Mouse (Mus musculus) layer of hippocampus, adult 2 months (tissue): ENCODE measurements around the gene Irgm2. TPM values are rescaled to one million over a fixed set of nuclear protein-coding genes. Genes with fewer than 3 reads are reported as not detected.

Experiments used
- DNase-seq, 2 experiments: peaks; one replicate each; pipeline ENCODE4 v3.0.0; 2022; ENCODE audit warnings: low spot score in 2 of 2
- H3K27ac ChIP-seq: fragments of 200-600 bp; 2 replicates; pipeline ENCODE4 v1.8.1; 2022
- H3K4me3 ChIP-seq: fragments of 200-600 bp; 2 replicates; pipeline ENCODE4 v1.8.1; 2022; ENCODE audit warnings: mild to moderate bottlenecking
- CTCF ChIP-seq: fragments of 200-600 bp; conservative IDR thresholded peaks from 2 replicates; pipeline ENCODE4 v1.8.1; 2022; ENCODE audit warnings: antibody characterized with exemption, mild to moderate bottlenecking, moderate library complexity
- total RNA-seq, 2 experiments: library from RNA; stranded (reverse); gene quantifications; 2 replicates each; pipeline ENCODE4 v1.2.3; 2021

Irgm2 gene
- total RNA-seq, 2 experiments from 2014 or later: 1.7 to 2.3 TPM

DNA sequence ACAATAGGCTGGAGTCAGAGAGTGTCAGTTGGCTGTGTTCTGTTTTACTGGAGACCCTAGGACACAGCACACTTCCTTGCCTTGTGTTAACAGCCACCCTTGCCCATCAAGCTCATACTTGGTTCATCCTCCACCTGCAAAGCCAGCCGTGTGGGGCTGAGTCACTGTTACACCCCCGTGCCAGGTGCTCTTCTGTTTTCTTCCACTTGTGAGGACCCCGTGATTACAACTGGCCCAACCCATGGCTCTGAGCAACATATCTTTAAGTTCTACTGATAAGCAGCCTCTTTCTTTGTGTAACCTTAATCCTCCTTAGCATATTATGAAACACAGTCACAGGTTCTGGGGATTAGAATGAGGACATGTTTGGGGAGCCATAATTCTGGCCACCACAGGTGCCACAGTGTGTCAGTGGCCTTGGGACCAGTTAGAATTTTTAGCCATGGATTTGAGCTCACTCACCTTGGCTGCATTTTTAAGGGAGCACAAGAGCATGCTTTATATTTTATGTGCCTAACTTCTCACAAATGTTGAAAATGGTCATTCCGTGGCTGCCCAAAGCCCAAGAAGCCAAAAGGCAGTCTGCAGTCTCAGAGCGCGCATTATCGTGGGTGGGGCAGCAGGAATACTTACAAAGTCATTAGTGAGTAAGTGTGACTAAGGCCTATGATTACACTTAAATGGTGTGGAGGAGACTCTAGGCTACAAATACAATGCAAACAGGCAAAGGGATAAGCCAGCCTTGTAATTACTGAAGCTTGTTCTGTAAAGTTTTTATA lies 50.0 kb downstream of the Irgm2 start:
- DNase-seq: no peak
- no peak overlapping the region for H3K4me3 ChIP-seq
- TF ChIP-seq CTCF: no peak

DNA sequence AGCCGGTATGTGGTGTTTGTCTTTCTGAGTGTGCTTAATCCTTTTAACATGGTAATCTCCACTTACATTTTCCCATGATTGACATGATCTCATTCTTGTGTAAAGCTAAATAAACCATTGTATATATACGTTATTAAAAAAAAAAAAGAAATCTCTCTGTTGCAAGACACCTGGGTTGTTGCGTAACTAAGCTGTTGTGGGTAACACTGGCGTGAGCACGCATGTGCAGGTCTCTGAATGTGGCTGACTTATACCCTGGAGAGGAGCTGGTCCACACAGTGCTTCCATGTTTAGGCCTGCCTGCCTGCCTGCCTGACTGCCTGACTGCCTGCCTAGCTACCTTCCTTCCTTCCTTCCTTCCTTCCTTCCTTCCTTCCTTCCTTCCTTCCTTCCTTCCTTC lies 51.1 kb downstream of the Irgm2 start:
- TF ChIP-seq CTCF: no peak
- Histone ChIP-seq H3K4me3 (no peak overlapping the region), H3K27ac (no peak overlapping the region)
- no peak for DNase-seq

More for the DNA sequence above, 50.0 kb downstream of the Irgm2 start:
- no peak overlapping the region for H3K27ac ChIP-seq

GRCm38 (mm10) chr11:58254411-58254810 lies 55.0 kb downstream of the Irgm2 start:
- no peak overlapping the region for H3K4me3 ChIP-seq
- H3K27ac ChIP-seq: no peak overlapping the region
- no peak for TF ChIP-seq CTCF
- DNase-seq: no peak

DNA sequence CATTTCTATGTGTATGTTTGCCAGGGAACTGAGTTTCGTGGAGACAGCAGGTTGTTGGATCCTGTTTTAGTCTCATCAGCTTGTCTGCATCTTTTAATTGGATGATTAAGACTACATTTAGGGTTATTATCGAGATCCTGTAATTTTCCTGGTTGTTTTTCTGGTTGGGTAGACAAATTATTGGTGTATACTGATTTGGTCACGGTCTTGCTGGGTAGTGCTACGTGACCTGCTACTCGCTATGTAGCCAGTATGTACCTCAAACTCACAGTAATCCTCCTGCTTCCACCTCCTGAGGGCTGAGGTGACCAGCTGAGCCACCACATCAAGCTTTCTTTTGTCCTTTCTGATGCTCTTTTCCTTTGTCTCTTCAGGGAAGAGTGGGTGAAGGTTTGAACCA lies 58.4 kb downstream of the Irgm2 start:
- TF ChIP-seq CTCF: no peak
- H3K4me3 ChIP-seq: no peak overlapping the region
- no peak for DNase-seq

GRCm38 (mm10) chr11:58260156-58260555 lies 60.7 kb downstream of the Irgm2 start:
- H3K4me3 ChIP-seq: no peak overlapping the region
- TF ChIP-seq CTCF: no peak

More for the DNA sequence above, 58.4 kb downstream of the Irgm2 start:
- no peak overlapping the region for H3K27ac ChIP-seq

DNA sequence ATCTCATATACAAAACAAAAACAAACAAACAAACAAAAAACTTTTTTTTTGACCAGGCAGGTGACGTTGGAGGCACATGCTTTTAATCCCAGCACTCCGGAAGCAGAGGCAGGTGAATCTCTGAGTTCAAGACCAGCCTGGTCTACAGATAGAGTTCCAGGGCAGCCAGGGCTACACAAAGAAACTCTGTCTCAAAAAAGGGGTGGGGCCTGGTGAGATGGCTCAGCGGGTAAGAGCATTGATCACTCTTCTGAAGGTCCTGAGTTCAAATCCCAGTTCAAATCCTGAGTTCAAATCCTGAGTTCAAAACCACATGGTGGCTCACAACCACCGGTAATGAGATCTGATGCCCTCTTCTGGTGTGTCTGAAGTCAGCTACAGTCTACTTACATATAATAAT lies 62.4 kb downstream of the Irgm2 start:
- H3K4me3 ChIP-seq: no peak overlapping the region
- no peak overlapping the region for H3K27ac ChIP-seq
- DNase-seq: no peak
- TF ChIP-seq CTCF: no peak

More at GRCm38 (mm10) chr11:58260156-58260555, 60.7 kb downstream of the Irgm2 start:
- DNase-seq: no peak
- no peak overlapping the region for H3K27ac ChIP-seq

GRCm38 (mm10) chr11:58262336-58262735 lies 62.9 kb downstream of the Irgm2 start:
- no peak for TF ChIP-seq CTCF
- Histone ChIP-seq H3K27ac (no peak overlapping the region), H3K4me3 (no peak overlapping the region)
- DNase-seq: no peak

GRCm38 (mm10) chr11:58263516-58263915 lies 64.1 kb downstream of the Irgm2 start:
- TF ChIP-seq CTCF: no peak
- DNase-seq: no peak
- Histone ChIP-seq H3K4me3 (no peak overlapping the region), H3K27ac (no peak overlapping the region)

DNA sequence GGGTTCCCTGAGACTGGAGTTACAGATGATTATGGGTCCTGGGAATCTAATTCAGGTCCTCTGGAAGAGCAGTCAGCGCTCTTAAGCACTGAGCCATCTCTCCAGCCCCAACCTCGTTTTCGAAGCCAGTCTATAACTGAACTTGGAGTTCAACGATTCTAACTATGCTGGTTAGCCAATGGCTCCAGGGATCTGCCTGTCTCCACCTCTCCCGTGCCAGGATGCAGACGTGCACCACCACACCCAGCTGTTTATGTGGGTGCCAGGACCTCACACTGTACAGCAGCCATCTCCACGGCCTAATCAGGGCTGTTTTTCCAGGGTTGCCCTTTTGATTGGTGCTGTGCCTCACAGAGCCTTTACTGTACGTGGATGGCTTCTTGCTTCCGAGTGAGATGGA lies 65.1 kb downstream of the Irgm2 start:
- Histone ChIP-seq H3K4me3 (no peak overlapping the region), H3K27ac (no peak overlapping the region)
- no peak for TF ChIP-seq CTCF
- DNase-seq: no peak

- Histone ChIP-seq H3K4me3 (no peak overlapping the region), H3K27ac (no peak overlapping the region)
- no peak for DNase-seq
- no peak for TF ChIP-seq CTCF
These were observed 68.9 kb downstream of the Irgm2 start for GRCm38 (mm10) chr11:58268285-58268684.

Other genes starting within 250 kb of the Irgm2 start
- gene Larp1, start 190.6 kb upstream of the Irgm2 start, total RNA-seq: 10 to 100 TPM; 91.1 to 92.8 TPM
- gene Gm12248, start 106.5 kb upstream of the Irgm2 start, total RNA-seq: not detected
- gene Cnot8, start 95.5 kb upstream of the Irgm2 start, total RNA-seq: 10 to 100 TPM; 56.0 to 57.7 TPM
- gene Gemin5, start 31.1 kb upstream of the Irgm2 start, total RNA-seq: 10 to 100 TPM; 18.6 to 18.7 TPM
- 10 to 100 TPM; 31.4 to 39.5 TPM for gene Mrpl22, start 28.0 kb upstream of the Irgm2 start, total RNA-seq
- gene Igtp, start 62 bp upstream of the Irgm2 start, total RNA-seq: 1 to 10 TPM; 1.5 to 1.9 TPM
- not detected for gene 4930438A08Rik, start 75.2 kb downstream of the Irgm2 start, total RNA-seq
- 10 to 100 TPM; 29.2 to 30.9 TPM for gene Zfp692, start 107.5 kb downstream of the Irgm2 start, total RNA-seq
- 10 to 100 TPM; 49.1 to 51.0 TPM for gene Zfp672, start 130.7 kb downstream of the Irgm2 start, total RNA-seq
- gene Sh3bp5l, start 131.1 kb downstream of the Irgm2 start, total RNA-seq: 10 to 100 TPM; 52.9 to 56.2 TPM
- not detected for gene Lypd8, start 179.4 kb downstream of the Irgm2 start, total RNA-seq
- gene 1810065E05Rik, start 221.5 kb downstream of the Irgm2 start, total RNA-seq: not detected
- gene Gm12253, start 232.9 kb downstream of the Irgm2 start, total RNA-seq: not detected